Mouse (Mus musculus): ENCODE results near the gene Btbd35f16. TPM values are rescaled to one million over a fixed set of nuclear protein-coding genes. Genes with fewer than 3 reads are reported as not detected.
"Not testable (repeated sequence)": the region's sequence is repeated elsewhere in the genome, so short reads cannot be mapped to it uniquely, and the experiment has no call there.

Btbd35f16 gene
- not detected in 2 replicates for total RNA-seq (2014; rRNA removed)
- polyA plus RNA-seq (2015; fragmentation: Nextera tagmentation; extraction: Ambion mirVana), result not detected in 2 replicates

DNA sequence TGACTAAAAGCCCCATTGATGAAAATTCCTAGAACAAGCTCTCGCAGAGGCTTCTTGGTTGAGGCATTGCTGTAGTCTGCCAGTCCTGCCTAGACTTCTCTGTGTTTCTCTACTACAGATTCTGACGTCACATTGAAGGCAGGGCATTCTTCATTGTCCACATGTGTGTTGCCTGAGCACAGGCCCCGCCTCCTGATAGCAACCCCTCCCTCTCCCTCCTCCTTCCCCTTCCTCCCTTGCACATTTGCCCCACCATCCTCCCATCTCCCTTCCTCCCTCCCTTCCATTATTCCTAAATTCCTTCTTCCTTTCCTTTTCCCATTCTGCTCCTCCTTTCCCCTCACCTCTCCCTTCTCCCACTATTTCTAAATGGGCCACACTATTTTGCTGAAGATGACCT is at the start of gene Btbd35f16:
Gene Btbd35f16, minus strand, starts transcription at position 101 of the 400 bp plus-strand sequence.
- not testable (repeated sequence) for ATAC-seq; H3K27me3 ChIP-seq (ENCODE audit: insufficient read depth, low read length); H3K4me3 ChIP-seq (ENCODE audit: low read length); DNase-seq (ENCODE audit: low spot score); H3K27ac ChIP-seq; H3K9me3 ChIP-seq (ENCODE audit: low read length); H3K9ac ChIP-seq (replicated peaks; ENCODE audit: low read length); H3K4me1 ChIP-seq (ENCODE audit: insufficient read depth, low read length); H3K4me2 ChIP-seq (ENCODE audit: low read depth, low read length); H3K36me3 ChIP-seq (ENCODE audit: insufficient read depth, low read length)
- no CpG with 5 or more reads among the region's 3 CpGs for WGBS

Other genes starting within 250 kb of the Btbd35f16 start
- not detected in 2 replicates for gene Btbd35f10, start 204.1 kb downstream of the Btbd35f16 start, total RNA-seq (2014; rRNA removed)
- gene Btbd35f10, start 204.1 kb downstream of the Btbd35f16 start, polyA plus RNA-seq (2015; fragmentation: Nextera tagmentation; extraction: Ambion mirVana), result not detected in 2 replicates
- gene Btbd35f3, start 80.7 kb upstream of the Btbd35f16 start, total RNA-seq (2014; rRNA removed), result not detected in 2 replicates
- gene Btbd35f3, start 80.7 kb upstream of the Btbd35f16 start, polyA plus RNA-seq (2015; fragmentation: Nextera tagmentation; extraction: Ambion mirVana), result not detected in 2 replicates
- not detected in 2 replicates for gene Btbd35f28, start 239.6 kb upstream of the Btbd35f16 start, total RNA-seq (2014; rRNA removed)
- not detected in 2 replicates for gene Btbd35f28, start 239.6 kb upstream of the Btbd35f16 start, polyA plus RNA-seq (2015; fragmentation: Nextera tagmentation; extraction: Ambion mirVana)

All from hindbrain, postnatal 0 days (tissue).